Mouse (Mus musculus) hindbrain, embryonic 10.5 days (tissue): ENCODE measurements around the gene Scoc. TPM values are rescaled to one million over a fixed set of nuclear protein-coding genes. Genes with fewer than 3 reads are reported as not detected.
"Not testable (repeated sequence)": the region's sequence is repeated elsewhere in the genome, so short reads cannot be mapped to it uniquely, and the experiment has no call there.

Experiments used
- DNase-seq: peaks from one replicate; pipeline ENCODE4 v3.0.0-alpha.2; 2017; ENCODE audit warnings: low spot score
- H3K27ac ChIP-seq: fragments of 300-500 bp; sonication (generic); 2 replicates; pipeline ENCODE4 v1.5.1; 2016; ENCODE audit warnings: mild to moderate bottlenecking, moderate library complexity
- H3K27me3 ChIP-seq: fragments of 300-500 bp; sonication (generic); 2 replicates; pipeline ENCODE4 v1.6.1; 2016; ENCODE audit warnings: mild to moderate bottlenecking; ENCODE audit not compliant: poor library complexity, insufficient read depth, severe bottlenecking
- H3K36me3 ChIP-seq: fragments of 300-500 bp; sonication (generic); 2 replicates; pipeline ENCODE4 v1.6.1; 2016; ENCODE audit warnings: mild to moderate bottlenecking, moderate library complexity
- H3K4me1 ChIP-seq: fragments of 300-500 bp; sonication (generic); replicated peaks from 2 replicates; pipeline ENCODE4 v1.6.1; 2016; ENCODE audit warnings: mild to moderate bottlenecking
- H3K4me3 ChIP-seq: fragments of 300-500 bp; sonication (generic); 2 replicates; pipeline ENCODE4 v1.5.1; 2016; ENCODE audit warnings: mild to moderate bottlenecking, moderate library complexity
- H3K9me3 ChIP-seq: fragments of 300-500 bp; sonication (generic); 2 replicates; pipeline ENCODE4 v1.6.1; 2016; ENCODE audit warnings: mild to moderate bottlenecking, moderate library complexity
- WGBS: fragments of 180-500 bp; shearing (Covaris S2); methylation state at CpG from one replicate; pipeline ENCODE4 v1.1.7; 2016; 5-methylcytosine and 5-hydroxymethylcytosine counted together
- polyA plus RNA-seq: library from polyadenylated mRNA; unstranded; fragments of >200 nt; fragmentation: Nextera tagmentation; extraction: Ambion mirVana; gene quantifications from 2 replicates; pipeline ENCODE4 v1.2.1, GENCODE M21; 2016

Gene Scoc
- 112 and 114 TPM in 2 replicates for polyA plus RNA-seq

DNA sequence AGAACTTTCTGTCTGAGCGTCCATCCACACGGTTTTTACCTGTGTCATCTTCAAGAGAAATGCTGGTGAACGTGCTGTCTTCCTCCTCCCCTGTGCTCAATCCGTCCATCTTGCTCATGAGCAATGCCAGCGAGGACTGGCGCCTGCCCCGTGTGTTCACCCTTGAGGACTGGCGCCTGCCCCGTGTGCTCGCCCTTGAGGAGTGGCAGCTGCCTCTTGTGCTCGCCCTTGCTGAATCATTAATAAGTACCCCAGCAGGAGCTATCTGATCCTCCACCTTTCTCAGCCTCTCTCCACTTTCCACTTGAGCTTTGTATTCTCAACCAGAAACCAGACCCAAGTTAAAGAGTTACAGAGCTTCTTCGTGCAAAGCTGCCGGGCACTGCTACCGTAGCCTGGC, at the start of gene Scoc:
Gene Scoc (minus strand): TSS at position 170 of the 400 bp plus-strand sequence.
- WGBS: 86% methylated on average over 14 of the region's 14 CpGs

DNA sequence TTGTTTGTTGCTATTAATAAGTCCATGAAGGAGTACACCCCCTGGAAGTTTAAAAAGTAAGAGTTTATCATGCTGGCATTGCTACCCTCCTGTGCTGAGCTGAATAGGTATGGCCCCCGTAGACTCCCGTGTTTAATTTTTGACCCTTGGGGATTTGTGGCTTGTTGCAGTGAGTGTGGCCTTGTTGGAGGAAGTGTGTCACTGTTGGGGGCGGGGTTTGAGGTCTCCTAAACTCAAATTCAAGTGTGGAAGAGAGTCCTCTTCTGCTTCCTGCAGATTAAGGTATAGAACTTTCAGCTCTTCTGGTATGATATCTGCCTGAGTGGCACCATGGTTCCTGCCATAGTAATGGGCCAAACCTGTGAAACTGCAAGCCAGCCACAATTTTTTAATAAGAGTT, 1.4 kb upstream of the Scoc start:
- H3K27me3 ChIP-seq: no peaks in the 10 kb centered on the region
- WGBS: 79% methylated on average over 3 of the region's 3 CpGs
- H3K9me3 ChIP-seq: 0 out of 2 replicates have a peak, but pooled peaks cover 3% of the 10 kb centered on the region
- H3K4me1 ChIP-seq: no peaks in the 10 kb centered on the region
- H3K27ac ChIP-seq: no peak overlapping the region
- H3K36me3 ChIP-seq: no peaks in the 10 kb centered on the region
- H3K4me3 ChIP-seq: no peak overlapping the region
- no peak for DNase-seq

More for the DNA sequence above, at the start of gene Scoc:
- Histone ChIP-seq H3K9me3 (0 out of 2 replicates have a peak, but pooled peaks cover 3% of the 10 kb centered on the region), H3K36me3 (no peaks in the 10 kb centered on the region), H3K4me1 (peaks cover 6% of the 10 kb centered on the region; the same call in 1 of the 2 replicates), H3K27ac (no peak within 1 kb of the TSS), H3K27me3 (no peaks in the 10 kb centered on the region), H3K4me3 (no peak within 1 kb of the TSS)
- DNase-seq: no peak

DNA sequence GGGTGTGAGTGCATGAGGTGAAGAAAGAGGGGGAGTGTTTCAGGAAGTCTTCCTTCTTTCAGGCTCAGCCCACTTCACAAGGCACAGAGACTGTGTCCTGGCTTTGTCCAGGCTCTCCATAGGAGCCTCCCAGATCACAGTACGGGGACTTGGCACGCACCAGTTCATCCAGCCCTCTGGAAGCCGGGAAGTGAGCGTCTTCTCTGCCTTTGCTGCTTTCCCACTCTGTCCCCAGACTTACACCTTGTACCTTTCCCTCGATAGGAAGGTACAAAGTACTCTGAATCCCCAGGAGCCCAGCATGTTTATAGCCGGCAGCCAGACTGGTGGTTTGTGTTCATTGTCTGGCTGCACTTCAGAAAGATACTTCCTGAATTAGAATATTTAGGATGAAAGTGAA, 1.1 kb downstream of the Scoc start:
- no peak for DNase-seq
- Histone ChIP-seq H3K4me1 (peaks cover 6% of the 10 kb centered on the region; the same call in 1 of the 2 replicates), H3K36me3 (no peaks in the 10 kb centered on the region), H3K9me3 (0 out of 2 replicates have a peak, but pooled peaks cover 3% of the 10 kb centered on the region), H3K4me3 (no peak overlapping the region), H3K27me3 (no peaks in the 10 kb centered on the region), H3K27ac (no peak overlapping the region)
- WGBS: 54% methylated on average over 6 of the region's 6 CpGs

DNA sequence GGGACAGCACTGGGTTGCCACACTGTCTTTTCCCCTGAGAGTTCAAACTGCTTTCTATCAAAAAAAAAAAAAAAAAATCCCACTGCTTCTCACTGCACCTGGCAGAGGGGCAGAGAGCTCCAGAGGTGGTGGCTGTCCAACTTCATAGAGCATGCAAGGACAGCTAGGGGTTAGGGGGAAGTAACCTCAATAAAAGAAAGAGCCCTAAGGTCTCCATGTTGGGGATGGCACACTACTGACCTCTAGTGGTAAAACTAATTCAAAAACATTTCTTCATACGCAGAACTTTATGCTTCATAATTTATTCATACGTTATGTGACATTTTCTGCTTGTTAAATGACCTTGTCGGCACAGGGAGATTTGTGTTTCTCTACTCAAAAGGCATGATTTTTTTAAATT, 7.1 kb downstream of the Scoc start:
- WGBS: 30% methylated on average over 3 of the region's 3 CpGs
- Histone ChIP-seq H3K36me3 (no peaks in the 10 kb centered on the region), H3K4me3 (no peak overlapping the region), H3K9me3 (0 out of 2 replicates have a peak, but pooled peaks cover 1% of the 10 kb centered on the region), H3K27ac (no peak overlapping the region), H3K4me1 (peaks cover 6% of the 10 kb centered on the region; the same call in 1 of the 2 replicates), H3K27me3 (no peaks in the 10 kb centered on the region)
- DNase-seq: no peak

DNA sequence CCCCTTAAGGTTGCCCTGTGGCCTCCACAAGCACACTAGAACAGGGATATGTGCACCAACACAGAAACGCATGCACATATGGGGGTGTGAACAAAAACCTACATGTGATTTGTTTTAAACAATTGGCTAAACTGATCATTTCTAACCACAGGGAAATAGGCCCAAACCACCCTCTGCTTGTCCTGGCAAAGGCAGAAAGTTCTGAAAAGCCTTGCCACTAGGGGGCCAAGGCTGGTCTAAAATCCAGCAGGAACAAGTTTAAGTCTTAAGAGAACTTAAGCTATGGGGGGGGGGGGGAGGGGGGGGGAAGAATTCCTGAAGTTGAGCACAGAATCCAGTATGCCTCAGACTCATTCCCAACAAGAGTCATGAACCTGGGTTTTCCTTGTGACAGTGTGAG, 8.2 kb downstream of the Scoc start:
- H3K36me3 ChIP-seq: no peaks in the 10 kb centered on the region
- no peaks in the 10 kb centered on the region for H3K9me3 ChIP-seq
- DNase-seq: peak; percentile 28
- H3K4me3 ChIP-seq: no peak overlapping the region
- WGBS: 76% methylated on average over 1 of the region's 1 CpGs
- H3K27me3 ChIP-seq: no peaks in the 10 kb centered on the region
- peaks cover 6% of the 10 kb centered on the region; the same call in 1 of the 2 replicates for H3K4me1 ChIP-seq
- no peak overlapping the region for H3K27ac ChIP-seq

DNA sequence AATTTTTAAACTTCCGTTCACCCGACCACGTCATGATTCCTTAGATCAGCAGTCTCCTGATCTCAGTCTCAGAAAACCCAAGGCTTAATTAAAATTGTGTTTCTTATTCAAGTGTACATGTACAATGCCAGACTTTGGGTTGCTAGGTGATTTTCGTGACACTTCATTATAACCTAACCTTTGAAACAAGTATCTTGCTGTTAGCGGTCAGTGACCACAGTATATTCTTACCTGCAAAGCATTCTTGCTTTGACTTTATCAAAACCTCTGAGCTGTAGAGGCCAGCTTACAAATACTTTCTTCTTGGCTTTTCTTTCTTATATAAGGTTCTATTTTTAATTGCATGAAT, 15.2 kb downstream of the Scoc start:
- DNase-seq: no peak
- H3K36me3 ChIP-seq: peaks cover 1% of the 10 kb centered on the region
- WGBS: 36% methylated on average over 5 of the region's 5 CpGs

DNA sequence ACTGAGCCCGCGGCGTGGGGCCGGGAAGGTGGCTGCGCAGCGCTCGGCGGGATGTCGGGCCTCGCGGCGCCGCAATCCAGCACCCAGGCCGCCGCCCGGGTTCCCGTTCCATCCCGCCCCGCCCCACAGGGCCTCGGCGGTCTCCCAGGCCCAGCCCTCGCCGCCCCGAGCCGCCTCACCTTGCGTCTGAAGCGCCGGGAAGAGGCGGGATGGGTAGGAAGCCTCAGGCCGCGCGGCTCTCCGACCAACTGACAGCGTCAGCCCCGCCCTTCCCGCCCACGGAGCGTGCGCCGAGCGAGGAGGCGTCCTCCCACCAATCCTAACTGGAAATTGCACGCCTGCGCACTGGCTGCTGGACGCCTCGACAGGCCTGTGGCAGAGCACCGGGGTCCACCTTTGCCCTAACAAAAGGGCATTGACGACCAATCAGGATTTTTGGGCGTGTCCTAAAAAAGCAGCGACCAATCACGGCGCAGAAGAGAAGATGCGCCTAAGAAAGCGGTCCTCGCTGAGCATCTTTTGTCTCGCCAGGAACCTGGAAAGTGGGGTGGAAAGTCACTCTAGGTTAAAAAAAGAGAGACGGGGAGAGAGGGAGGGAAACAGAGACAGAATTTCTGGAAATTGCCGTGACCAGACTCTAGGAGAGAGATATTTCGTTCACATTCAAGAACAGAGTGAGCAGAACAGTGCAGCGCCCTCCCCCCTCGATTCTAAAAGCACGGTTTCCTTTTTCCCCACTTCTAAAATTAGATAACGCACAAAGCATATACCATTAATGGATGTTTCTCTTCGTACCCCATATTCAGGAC, 15.7 kb downstream of the Scoc start:
- no peaks in the 10 kb centered on the region for H3K27me3 ChIP-seq
- H3K9me3 ChIP-seq: no peaks in the 10 kb centered on the region
- peaks cover 7% of the 10 kb centered on the region for H3K36me3 ChIP-seq
- under 1% methylated on average over 64 of the region's 64 CpGs for WGBS
- DNase-seq: peak; percentile 99
- H3K4me1 ChIP-seq: peaks cover 20% of the 10 kb centered on the region
- peak overlapping the region; percentile 90 for H3K4me3 ChIP-seq
- peak overlapping the region; percentile 96 for H3K27ac ChIP-seq

More for the DNA sequence above, 15.2 kb downstream of the Scoc start:
- Histone ChIP-seq H3K4me1 (peaks cover 20% of the 10 kb centered on the region), H3K27ac (peak overlapping the region; percentile 96), H3K9me3 (no peaks in the 10 kb centered on the region), H3K4me3 (peak overlapping the region; percentile 90), H3K27me3 (no peaks in the 10 kb centered on the region)

DNA sequence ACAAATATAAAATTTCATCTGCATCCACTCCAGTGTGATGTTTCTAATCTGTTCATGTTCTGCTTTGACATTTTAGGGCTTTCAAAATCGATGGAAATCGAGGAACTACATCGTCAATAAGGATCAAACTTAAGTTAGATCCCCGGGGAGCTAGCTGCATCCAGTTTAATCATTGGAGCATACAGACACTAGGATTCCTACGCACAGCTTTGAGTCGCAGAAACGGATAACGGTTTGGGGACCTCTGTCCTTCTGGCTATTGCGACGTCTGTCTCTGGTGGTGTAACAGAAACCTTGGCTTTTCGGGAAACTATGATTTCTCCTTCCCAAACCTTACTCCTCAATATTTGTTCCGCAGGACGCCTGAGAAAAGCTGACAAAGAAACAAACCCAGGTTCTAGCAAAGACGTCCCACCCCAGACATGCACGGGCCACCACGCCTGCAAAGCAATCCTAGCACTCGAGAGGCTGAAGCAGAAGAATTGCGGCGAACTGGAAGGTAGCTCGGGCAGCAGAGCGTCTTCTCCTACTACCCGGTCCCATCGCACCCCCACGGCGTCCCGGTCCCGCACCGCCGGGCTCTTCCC, 16.4 kb downstream of the Scoc start:
- Histone ChIP-seq H3K4me1 (peaks cover 20% of the 10 kb centered on the region), H3K27me3 (no peaks in the 10 kb centered on the region), H3K4me3 (peak overlapping the region; percentile 90), H3K9me3 (no peaks in the 10 kb centered on the region), H3K27ac (peak overlapping the region; percentile 96), H3K36me3 (peaks cover 14% of the 10 kb centered on the region)
- no peak for DNase-seq
- 2% methylated on average over 29 of the region's 29 CpGs for WGBS

DNA sequence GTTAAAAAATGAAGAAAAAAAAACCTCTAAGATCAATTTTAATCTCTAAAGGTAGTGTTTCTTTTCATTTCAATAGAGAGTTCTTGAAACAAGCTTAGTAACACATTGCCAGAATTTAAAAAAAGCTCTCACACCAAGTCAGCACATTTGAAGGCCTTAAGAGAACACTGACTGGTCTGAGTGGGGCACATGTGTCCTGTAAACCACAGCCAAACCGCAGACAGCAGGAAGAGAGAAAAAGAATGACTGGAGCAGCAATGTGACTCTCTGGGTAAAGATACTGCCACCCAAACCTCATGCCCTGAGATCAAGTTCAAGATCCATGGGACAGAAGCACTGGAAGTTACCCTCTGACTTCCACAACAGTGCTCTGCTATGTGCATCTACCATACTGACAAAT, 21.1 kb downstream of the Scoc start:
- no peaks in the 10 kb centered on the region for H3K27me3 ChIP-seq
- 77% methylated on average over 1 of the region's 1 CpGs for WGBS

DNA sequence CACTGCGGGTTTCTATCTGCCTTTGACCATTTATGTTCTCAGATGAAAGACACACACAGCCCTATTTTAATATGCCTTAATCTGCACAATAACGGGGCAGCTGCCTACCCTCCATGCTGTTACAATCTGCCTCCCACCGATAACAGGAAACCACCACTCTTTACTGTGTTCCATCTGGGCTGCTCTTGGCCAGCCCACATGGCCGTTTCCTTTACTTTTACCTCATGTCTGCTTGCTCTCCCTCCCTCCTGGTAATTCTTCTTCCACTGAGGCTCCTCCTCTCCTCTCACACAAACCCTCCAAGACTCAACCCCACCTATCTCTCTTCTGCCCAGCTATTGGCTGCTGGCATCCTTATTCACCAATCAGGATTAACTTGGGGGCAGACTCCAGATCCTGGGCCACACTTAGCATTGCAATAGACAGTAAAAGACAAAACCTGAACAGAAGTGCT, 29.1 kb downstream of the Scoc start:
- 67% methylated on average over 4 of the region's 4 CpGs for WGBS
- Histone ChIP-seq H3K9me3 (no peaks in the 10 kb centered on the region), H3K27ac (no peak overlapping the region), H3K4me3 (no peak overlapping the region), H3K27me3 (no peaks in the 10 kb centered on the region), H3K4me1 (peaks cover 5% of the 10 kb centered on the region; the same call in 1 of the 2 replicates), H3K36me3 (peaks cover 16% of the 10 kb centered on the region)
- no peak for DNase-seq

More for the DNA sequence above, 21.1 kb downstream of the Scoc start:
- Histone ChIP-seq H3K27ac (no peak overlapping the region), H3K4me1 (peaks cover 15% of the 10 kb centered on the region), H3K4me3 (no peak overlapping the region), H3K36me3 (peaks cover 42% of the 10 kb centered on the region), H3K9me3 (no peaks in the 10 kb centered on the region)
- no peak for DNase-seq

DNA sequence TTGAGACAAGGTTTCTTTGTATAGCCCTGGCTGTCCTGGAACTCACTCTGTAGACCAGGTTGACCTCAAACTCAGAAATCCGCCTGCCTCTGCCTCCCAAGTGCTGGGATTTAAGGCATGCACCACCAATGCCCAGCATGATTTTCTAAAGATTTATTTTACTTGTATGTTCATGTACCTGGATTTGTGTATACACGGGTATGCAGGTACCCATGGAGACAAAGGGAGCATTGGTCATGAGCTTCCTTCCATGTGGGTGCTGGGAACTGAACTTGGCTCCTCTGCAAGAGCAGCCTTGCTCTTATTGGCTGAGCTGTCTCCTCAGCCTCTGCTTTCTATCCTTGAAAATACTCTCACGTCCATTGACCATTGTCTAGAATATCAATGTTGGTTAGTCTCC, 29.6 kb downstream of the Scoc start:
- H3K4me1 ChIP-seq, H3K27me3 ChIP-seq, H3K27ac ChIP-seq, H3K4me3 ChIP-seq, DNase-seq, H3K9me3 ChIP-seq: not testable (repeated sequence)
- H3K36me3 ChIP-seq: peaks cover 12% of the 10 kb centered on the region
- WGBS: 92% methylated on average over 3 of the region's 3 CpGs

DNA sequence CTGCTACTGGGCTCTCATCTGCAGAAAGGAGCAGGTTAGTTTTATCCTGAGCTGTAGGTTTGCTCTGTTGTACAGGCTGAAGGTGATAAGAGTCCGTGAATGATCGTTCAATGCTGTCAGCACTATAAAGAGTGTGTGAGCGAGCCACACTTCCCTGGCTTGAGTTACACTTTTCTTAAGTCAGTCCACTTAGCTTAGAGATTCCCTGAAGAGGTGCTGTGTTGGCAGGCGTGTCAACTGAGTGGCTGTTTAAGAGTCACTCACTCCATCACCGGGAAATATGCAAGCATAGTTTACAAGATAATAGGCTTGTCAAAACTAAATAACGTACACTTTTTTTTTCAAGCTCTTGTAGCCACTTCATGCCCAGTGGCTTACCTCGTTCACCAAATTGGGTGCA, 31.2 kb downstream of the Scoc start:
- Histone ChIP-seq H3K4me1 (peaks cover 8% of the 10 kb centered on the region; the same call in 1 of the 2 replicates), H3K27ac (no peak overlapping the region), H3K36me3 (no peaks in the 10 kb centered on the region), H3K9me3 (no peaks in the 10 kb centered on the region), H3K27me3 (no peaks in the 10 kb centered on the region), H3K4me3 (no peak overlapping the region)
- DNase-seq: no peak
- WGBS: 86% methylated on average over 7 of the region's 7 CpGs
